Mouse (Mus musculus) c-Kit-positive CD71-positive TER-119-positive erythroid progenitor cells, embryonic 14.5 days (primary cell): ENCODE measurements at regions not wholly inside any gene's neighbourhood (a gene's known extent, or its start where the extent isn't known, plus 50 kb on each side); places are given as distances from the start of the nearest gene placed in this dataset.
"Not testable (repeated sequence)": the region's sequence is repeated elsewhere in the genome, so short reads cannot be mapped to it uniquely, and the experiment has no call there.

Source experiments
- DNase-seq: peaks from one replicate; pipeline ENCODE4 v3.0.0-alpha.2; 2013; ENCODE audit warnings: low spot score

DNA sequence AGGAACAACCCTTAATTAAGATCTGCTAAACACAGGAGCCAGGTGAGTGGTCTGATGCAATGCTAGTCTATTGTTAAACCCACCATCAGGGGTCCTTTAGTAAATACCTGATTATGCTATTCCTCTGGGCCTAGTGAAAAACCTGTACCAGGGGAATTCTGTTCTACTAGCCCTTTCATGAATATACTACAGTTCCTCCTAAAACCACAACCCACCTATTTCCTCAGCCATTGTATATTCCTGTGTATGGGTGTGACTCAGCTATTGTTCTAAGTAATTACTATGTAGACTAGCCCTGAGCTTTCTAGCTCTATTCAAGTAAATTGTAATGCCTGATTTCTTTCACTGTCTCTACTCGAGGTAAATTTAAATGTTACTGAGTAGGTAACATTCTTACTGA lies 57.0 kb upstream of the Egfem1 start:
- DNase-seq, result not testable (repeated sequence)

DNA sequence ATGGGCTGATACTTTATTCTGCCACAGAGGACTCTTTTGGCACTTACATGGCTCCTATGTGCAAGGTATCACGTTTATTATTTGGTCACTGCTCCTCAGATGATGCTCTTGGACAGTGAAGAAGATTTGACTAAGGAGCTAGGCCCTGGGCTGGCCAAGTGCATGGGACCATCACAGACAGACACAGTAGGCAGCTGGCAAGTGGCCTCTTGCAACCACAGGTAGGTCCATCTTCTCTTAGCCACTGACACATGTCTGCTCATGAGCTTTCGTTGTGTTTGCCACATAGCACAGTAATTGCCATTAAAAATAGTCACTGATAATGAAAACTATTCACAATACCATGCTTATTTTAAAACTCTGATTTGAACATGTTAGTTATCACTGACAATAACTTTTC lies 54.1 kb upstream of the Egfem1 start:
- DNase-seq, result no peak

GRCm38 (mm10) chr3:29030791-29031190 lies 51.0 kb upstream of the Egfem1 start:
- DNase-seq, result no peak

DNA sequence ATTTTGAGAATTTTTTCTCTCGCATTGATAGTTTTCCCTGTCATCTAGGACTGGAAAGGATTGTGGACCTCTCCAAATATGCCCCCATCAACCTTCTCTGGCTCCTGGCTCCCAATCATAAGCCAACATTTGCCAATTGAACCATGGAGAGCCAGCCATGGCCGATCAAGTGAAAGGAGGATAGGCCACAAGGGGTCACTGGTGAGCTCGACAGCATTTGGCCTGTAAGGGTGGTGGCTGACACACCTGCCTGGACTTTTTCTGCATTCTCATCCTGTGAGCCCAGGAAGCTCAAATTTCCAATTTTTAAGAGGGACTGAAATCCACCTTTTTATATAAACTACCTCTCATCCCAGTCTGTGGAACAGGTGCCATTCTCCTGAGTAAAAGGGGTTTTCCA lies 50.0 kb upstream of the Egfem1 start:
- DNase-seq, result peak; percentile 2
